Mouse (Mus musculus) thymus, postnatal 14 days (tissue): ENCODE data around the gene Olfr1282.
"Not testable (repeated sequence)": the region's sequence is repeated elsewhere in the genome, so short reads cannot be mapped to it uniquely, and the experiment has no call there.

Experiments
- DNase-seq: peaks from one replicate; pipeline ENCODE4 v3.0.0; 2021

Gene Olfr1282

DNA sequence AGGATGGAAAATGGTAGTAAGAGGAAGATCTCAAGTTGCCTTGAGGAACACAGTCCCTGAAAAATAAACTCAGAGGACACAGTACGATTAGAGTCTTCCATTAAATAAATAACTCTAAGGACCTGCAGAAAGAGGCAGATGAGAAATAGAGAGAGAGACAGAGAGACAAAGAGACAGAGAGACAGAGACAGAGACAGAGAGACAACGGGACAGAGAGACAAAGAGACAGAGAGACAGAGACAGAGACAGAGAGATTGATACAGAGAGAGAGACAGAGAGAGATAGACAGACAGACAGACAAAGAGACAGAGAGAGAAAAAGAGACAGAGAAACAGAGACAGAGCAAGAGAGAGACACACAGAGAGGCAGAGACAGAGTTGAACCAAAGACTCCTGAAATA, at the start of gene Olfr1282:
Gene Olfr1282, minus strand, starts transcription at position 101 of the 400 bp plus-strand sequence.
- DNase-seq = no peak

DNA sequence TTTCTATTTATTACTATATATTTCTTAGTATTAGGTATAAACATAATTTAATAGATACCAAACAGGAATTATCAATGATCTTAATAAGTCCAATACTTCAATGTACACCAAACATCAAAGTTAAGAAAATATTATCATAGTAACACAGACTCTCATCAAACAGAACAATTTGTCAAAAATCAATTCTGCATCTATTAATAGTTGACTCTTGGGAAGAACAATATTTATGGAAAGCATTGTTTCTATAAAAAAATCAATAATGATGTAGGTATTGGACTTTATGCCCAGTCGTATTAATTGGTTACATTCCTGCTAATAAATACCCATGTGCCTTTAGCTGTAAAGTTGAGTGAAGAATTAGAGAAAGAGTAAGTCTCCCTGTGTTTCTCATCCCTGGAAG, 39.3 kb upstream of the Olfr1282 start, which contains the start of gene Olfr1284:
Gene Olfr1284, plus strand, starts transcription at position 301 of the 400 bp plus-strand sequence.
- DNase-seq = no peak

DNA sequence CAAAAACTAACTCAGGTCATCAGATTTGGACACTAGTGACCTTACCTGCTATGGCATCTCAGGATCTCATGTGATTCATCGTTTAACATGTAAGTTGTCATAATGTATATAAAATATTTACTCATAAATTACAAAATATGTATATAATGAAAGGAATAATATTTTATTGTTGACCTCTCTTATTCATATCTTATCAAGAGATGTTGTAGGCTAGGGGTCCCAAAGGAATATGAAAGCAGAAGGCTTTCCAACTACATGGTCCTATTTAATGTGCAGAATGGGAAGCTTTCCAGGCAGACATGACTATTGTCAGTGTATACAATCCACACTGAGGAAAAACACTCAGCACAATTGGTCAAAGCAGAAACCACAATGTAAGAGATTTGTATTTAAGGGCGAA, 30.6 kb upstream of the Olfr1282 start, which contains the start of gene Olfr1283:
Gene Olfr1283, plus strand, starts transcription at position 301 of the 400 bp plus-strand sequence.
- no peak for DNase-seq

- not testable (repeated sequence) for DNase-seq
These were observed 2.2 kb downstream of the Olfr1282 start for GRCm38 (mm10) chr2:111333721-111334120.

DNA sequence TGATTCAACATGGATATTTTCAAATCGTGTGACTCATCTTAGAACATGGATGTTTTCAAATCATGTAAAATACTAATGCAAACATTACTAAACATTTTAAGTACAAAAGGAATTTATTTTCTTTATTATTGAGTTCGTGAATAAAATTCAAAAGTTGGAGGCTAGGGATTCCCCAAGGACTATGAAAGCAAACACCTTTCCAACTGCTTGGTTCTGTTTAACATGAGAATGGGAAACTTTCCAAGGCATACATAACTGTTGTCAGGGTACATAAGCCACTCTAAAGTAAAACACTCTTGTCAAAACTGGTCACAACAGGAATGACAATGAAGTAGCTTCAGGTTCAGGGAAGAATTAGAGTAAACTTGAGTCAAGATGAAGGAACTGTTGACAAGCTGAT, 9.7 kb downstream of the Olfr1282 start, which contains the start of gene Olfr1281:
Gene Olfr1281, plus strand, starts transcription at position 301 of the 400 bp plus-strand sequence.
- no peak for DNase-seq

- no peak for DNase-seq
These were observed 22.2 kb downstream of the Olfr1282 start, which contains the start of gene Olfr1280 for GRCm38 (mm10) chr2:111313717-111314116. Gene Olfr1280 (plus strand): TSS chr2:111314017.

GRCm38 (mm10) chr2:111300374-111300773, 35.5 kb downstream of the Olfr1282 start, which contains the start of gene Olfr1279:
Gene Olfr1279 (plus strand): TSS chr2:111300635.
- DNase-seq = no peak

GRCm38 (mm10) chr2:111298541-111298940, 37.3 kb downstream of the Olfr1282 start:
- DNase-seq = no peak

DNA sequence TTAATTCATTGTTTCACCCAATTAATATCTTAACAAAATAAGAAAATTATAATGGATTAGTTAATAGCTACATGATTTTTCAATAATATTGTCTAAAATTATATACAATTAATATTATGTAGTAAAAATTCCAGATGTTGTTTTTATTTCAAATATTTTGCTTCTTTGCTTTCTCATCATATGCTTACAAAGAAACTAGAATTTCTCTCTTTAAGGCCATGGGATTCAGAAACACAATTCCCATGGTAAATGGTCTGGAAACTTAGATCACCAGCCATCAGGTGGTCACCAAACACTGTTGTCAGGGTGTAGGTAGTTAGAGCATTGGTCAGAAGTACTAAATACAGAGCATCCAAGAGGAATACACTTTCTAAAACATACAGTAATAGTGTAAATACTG, 46.0 kb downstream of the Olfr1282 start, which contains the start of gene Olfr1278:
Gene Olfr1278, plus strand, starts transcription at position 301 of the 400 bp plus-strand sequence.
- DNase-seq = no peak
